Mouse (Mus musculus): ENCODE measurements around the gene Vipr1.
"Not testable (repeated sequence)": the region's sequence is repeated elsewhere in the genome, so short reads cannot be mapped to it uniquely, and the experiment has no call there.

The Vipr1 gene

GRCm38 (mm10) chr9:121642401-121643181 is at the start of gene Vipr1:
Vipr1 (plus strand) TSS chr9:121642716.
- DNase-seq (ENCODE audit: low spot score), result peak; percentile 72

DNA sequence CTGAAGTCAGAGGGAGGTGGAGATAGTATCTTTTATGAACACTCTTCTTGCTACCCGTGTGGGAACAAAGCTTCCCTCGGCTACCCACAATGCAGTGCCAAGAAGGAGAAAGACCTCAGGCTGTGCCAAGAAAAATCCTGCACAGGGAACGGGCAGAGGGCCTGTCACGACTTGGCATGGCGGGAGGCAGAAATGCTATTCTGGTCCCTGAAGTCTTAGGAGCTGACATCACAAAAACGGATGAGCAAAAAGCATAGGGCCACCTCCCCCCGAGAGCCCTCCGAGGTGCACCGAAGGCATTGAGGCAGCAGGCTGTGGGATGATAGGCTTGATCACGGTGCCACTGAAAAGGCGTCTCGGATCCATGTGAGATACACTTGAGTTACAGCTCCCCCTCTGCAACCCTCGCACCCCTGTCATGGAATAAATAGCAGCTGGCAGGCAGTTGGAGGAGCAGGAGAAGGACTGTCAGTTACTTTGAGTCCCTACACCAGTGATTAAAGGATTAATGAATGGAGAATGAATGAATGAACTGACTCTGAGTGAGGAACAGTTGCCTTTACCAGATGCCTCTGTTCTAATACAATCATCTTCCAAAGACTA is 49.5 kb upstream of the Vipr1 start:
- DNase-seq (ENCODE audit: low spot score), result no peak

DNA sequence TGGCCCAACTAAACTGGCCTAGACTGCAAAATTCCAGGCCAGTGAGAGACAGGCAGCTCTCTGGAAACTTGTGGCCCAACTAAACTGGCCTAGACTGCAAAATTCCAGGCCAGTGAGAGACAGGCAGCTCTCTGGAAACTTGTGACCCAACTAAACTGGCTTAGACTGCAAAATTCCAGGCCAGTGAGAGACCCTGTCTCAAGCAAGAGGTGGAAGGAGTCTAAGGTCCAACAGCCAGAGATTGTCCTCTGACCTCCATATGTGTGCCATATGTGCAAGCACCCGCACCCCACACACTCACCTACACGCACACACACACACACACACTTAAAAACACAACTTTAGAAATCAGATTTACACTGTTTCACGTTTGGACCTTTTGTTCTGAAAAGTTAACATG is 48.7 kb upstream of the Vipr1 start:
- not testable (repeated sequence) for DNase-seq (ENCODE audit: low spot score)

DNA sequence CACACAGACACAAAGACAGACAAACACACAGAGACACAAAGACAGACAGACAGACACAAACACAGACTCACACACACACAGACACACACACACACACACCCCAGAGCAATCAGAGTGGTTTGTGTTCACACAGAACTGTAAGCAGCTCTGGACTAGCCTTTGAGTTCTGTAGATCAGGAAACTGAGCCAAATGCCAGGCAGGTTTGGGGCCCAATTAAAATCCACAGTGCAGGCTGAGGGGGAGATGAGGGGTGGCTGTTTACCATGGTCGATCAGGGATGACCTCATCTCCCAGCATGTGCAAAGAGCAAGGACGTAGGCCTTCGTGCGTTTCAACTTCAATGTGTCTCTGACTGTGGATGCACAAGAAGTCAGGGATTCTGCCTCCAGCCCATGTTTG is 47.7 kb upstream of the Vipr1 start:
- no peak for DNase-seq (ENCODE audit: low spot score)

GRCm38 (mm10) chr9:121598106-121598505 is 44.4 kb upstream of the Vipr1 start:
- no peak for DNase-seq (ENCODE audit: low spot score)

GRCm38 (mm10) chr9:121599551-121599950 is 43.0 kb upstream of the Vipr1 start:
- DNase-seq (ENCODE audit: low spot score), result no peak

GRCm38 (mm10) chr9:121600201-121600860 is 42.2 kb upstream of the Vipr1 start:
- no peak for DNase-seq (ENCODE audit: low spot score)

DNA sequence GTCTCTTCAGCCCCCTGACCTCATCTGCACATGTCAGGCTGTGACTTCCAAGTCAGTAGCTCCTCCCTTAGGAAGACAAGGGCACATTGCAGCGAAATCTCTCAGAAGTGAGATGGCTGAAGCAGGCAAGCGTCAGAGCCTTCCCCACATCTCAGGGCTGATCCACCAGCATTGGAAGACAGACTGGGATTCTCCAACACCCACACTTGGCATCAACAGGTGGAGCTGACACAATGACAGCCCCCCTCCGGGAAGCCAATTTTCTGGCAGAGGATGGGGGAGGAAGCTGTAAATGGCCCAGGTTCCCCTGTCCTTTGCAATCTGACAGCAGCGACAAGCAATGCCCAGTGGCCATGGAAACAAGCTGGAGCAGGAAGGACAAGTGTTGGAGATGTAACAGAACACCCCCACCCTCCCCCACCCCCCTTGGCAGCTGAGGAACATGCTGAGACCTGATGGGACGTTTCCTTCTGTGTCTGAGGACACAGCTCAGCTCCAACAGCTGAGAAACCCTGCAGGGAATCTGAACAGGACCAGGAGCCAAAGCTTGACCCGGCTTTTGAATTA is 41.6 kb upstream of the Vipr1 start:
- DNase-seq (ENCODE audit: low spot score), result no peak

- DNase-seq (ENCODE audit: low spot score), result no peak
These were observed 40.1 kb upstream of the Vipr1 start for GRCm38 (mm10) chr9:121602381-121602780.

DNA sequence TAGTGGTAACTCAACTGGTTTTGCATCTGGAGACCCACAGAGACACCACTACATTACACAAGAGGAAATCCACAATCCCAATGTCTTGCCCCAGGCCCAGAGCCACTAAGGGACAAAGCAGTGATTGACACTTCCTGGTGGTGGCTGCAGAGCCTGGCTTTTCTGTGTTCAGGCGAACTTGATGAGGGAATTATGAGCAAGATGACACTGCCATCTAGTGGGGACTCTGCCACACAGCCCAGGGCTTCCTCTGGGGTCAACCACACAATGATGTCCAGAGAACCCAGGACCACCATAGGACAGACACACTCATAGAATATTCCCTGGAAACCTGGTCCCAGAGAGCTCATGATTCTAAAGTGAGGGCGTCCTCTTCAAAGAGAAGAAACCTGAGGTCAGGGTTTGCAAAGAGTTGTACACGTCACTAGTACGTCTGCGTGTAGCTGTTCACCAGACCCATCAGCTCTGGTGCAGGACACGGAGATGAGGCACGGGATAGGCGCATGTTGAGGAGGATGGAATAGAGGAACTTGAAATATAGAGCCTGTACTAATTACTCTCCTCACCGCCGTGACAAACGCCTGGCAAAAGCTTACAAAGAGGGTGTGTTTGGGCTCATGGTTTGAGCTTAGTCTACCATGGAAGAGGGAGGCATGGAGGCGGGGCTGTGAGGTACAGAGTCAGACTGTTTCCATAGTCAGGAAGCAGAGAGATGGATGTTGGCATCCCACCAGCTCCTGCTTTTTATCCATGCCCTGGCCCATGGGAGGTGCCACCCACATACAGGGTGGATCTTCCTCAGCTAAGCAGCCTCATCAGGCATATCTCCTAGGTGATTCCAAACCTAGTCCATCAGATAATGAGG is 36.9 kb upstream of the Vipr1 start:
- peak; percentile 97 for DNase-seq (ENCODE audit: low spot score)

- DNase-seq (ENCODE audit: low spot score), result no peak
These were observed 35.9 kb upstream of the Vipr1 start for GRCm38 (mm10) chr9:121606498-121607096.

- DNase-seq (ENCODE audit: low spot score), result no peak
These were observed 33.1 kb upstream of the Vipr1 start for GRCm38 (mm10) chr9:121609381-121609780.

DNA sequence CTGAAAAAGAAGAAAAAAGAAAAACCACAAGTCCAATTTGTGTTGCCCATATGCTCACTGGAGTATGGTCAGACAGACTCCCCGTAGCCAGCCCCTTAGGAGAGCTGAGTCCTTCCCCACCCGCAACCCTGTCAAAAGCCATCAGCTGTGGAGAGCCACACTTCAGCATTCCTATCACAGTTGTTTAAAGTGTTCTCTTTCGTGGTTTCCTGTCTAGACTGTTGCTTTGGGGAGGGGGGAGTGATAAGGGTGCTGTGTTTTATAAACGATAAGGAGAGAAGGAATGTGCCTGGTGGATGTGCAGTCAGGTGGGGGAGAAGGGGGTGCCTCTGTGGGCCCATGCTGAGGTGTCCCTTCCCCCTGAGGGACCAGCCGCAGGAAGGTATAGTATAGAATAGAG is 29.3 kb upstream of the Vipr1 start:
- DNase-seq (ENCODE audit: low spot score), result no peak

DNA sequence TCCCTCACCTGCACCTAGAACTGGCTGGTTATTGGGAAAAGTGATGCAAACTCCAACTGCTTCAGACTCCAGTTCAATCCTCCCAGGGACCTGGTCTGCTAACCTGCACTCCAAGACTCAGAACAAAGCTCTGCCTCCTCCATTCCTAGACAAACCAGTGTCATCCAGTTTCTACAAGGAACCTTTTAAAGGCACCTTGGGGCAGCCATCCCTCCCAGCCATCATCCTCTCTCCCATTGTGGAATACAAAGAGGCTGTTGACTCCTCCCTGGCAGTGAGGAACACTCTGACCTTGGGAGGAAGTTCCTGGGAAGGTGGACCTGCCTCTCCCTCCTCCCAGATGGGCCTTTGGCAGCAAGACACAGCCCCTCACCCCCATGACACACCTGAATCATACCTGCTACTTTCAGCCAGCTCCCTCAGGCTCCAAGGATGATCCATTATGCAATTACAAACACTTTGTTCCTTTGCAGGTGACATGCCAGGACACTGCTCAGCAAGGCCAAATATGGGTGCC is 28.2 kb upstream of the Vipr1 start:
- DNase-seq (ENCODE audit: low spot score), result no peak

DNA sequence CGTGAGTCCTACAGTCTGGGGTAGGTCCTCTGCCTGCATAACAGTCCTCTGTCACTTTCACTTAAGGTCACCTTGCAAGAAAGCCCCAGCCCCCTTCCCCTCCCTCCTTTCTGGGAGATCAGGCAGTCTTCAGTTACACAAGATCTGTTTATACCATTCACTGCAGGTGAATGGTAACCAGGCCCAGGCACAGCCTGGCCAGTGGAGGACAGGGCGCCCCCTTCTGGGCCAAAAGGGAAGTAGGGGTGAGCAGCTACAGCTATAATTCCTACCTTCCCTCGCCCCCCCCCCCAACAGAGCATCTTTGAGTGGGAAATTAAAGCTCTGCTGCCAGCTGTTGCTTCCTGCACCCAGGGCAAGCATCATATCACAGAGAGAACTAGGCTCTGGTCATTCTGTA is 26.0 kb upstream of the Vipr1 start:
- DNase-seq (ENCODE audit: low spot score), result peak; percentile 41

- no peak for DNase-seq (ENCODE audit: low spot score)
These were observed 23.1 kb upstream of the Vipr1 start for GRCm38 (mm10) chr9:121619441-121619840.

GRCm38 (mm10) chr9:121623235-121623634 is 19.3 kb upstream of the Vipr1 start:
- no peak for DNase-seq (ENCODE audit: low spot score)

GRCm38 (mm10) chr9:121624920-121625319 is 17.6 kb upstream of the Vipr1 start:
- DNase-seq (ENCODE audit: low spot score), result no peak

DNA sequence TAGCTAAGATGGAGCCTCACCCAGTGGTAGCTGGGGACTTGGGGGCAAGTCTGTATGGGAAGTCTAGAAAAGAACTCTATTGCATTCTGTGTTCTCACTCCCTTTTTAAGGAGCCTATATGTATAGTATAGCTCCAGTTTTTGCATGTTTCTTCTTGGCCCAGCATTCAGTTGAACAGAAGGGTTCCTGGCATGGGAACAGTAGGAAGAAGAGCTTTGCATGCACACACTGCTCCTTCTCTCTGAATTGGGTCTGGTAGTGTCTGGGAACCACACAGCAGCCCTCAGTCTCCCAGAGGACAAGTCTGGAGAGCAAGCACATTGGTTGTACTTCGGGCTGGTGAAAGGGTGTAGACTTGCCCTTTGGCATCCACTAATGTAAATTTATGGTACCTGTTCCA is 11.9 kb upstream of the Vipr1 start:
- DNase-seq (ENCODE audit: low spot score), result no peak

DNA sequence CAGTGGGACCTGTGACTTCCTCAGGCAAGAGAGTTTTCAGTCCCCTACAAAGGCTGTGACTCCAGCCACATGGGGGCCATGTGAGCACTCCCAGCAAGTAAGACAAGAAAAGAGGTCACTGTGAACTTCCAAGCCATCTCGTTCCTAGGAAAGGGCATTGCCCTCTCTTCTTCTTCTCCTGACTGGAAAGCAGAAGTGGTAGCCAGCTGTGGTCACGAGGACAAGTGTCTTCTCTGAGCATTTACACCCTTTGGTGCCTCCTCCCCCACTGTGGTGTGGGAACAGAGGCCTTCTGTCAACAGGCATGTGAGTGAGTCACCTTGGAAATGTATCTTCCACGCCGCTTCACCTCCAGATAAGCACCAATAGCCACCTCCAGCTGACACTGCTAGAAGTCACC is 10.6 kb upstream of the Vipr1 start:
- no peak for DNase-seq (ENCODE audit: low spot score)

DNA sequence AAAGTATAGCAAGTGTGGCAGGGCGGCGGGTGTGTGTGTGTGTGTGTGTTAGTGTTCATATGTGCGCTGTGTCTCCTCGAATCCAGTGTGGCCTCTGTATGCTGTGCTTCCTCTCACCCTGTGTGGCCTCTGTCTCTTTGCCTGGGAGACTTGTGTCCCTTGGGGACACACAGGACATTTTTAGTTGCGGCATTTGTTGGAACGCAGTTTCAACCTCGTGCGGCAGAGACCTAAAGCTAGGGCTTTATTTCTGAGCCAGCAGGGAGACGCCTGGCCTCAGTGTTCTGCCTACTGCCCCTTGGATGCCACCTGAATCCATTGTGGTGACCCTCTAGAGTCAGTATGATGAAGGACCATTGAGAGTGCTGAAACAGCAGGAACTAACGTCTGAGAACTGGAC is 9.6 kb upstream of the Vipr1 start:
- no peak for DNase-seq (ENCODE audit: low spot score)
